Mouse (Mus musculus) limb, embryonic 11.5 days (tissue): ENCODE data around the gene Tmem251. TPM values are rescaled to one million over a fixed set of nuclear protein-coding genes. Genes with fewer than 3 reads are reported as not detected.
A peak's percentile ranks its signal among the peaks of the same experiment; 100 is the strongest.

Experiments
- ATAC-seq: fragments of 200-750 bp; cut with Nextera tagmentation; 2 replicates; pipeline ENCODE4 v1.8.0; 2017; ENCODE audit warnings: low read depth; ENCODE audit not compliant: insufficient number of reproducible peaks, low FRiP score, low TSS enrichment
- DNase-seq: peaks from one replicate; pipeline ENCODE4 v3.0.0-alpha.2; 2015; ENCODE audit warnings: low spot score
- H3K27ac ChIP-seq: fragments of 300-500 bp; sonication (generic); replicated peaks from 2 replicates; pipeline ENCODE4 v1.5.1; 2014; ENCODE audit warnings: low read depth, mild to moderate bottlenecking, low read length
- H3K27me3 ChIP-seq: fragments of 300-500 bp; sonication (generic); 2 replicates; pipeline ENCODE4 v1.6.1; 2014; ENCODE audit warnings: mild to moderate bottlenecking, low read length, mixed read lengths; ENCODE audit not compliant: control insufficient read depth, insufficient read depth
- H3K36me3 ChIP-seq: fragments of 300-500 bp; sonication (generic); 2 replicates; pipeline ENCODE4 v1.6.1; 2014; ENCODE audit warnings: mild to moderate bottlenecking, low read length, moderate library complexity, mixed read lengths; ENCODE audit not compliant: control insufficient read depth, insufficient read depth
- H3K4me1 ChIP-seq: fragments of 300-500 bp; sonication (generic); 2 replicates; pipeline ENCODE4 v1.6.1; 2014; ENCODE audit warnings: low read length, mixed read lengths; ENCODE audit not compliant: control insufficient read depth, insufficient read depth
- H3K4me2 ChIP-seq: fragments of 300-500 bp; sonication (generic); 2 replicates; pipeline ENCODE4 v1.6.1; 2014; ENCODE audit warnings: low read depth, mild to moderate bottlenecking, moderate library complexity; ENCODE audit not compliant: severe bottlenecking
- H3K4me3 ChIP-seq: fragments of 300-500 bp; sonication (generic); 2 replicates; pipeline ENCODE4 v1.5.1; 2014; ENCODE audit warnings: low read depth, low read length
- H3K9ac ChIP-seq: fragments of 300-500 bp; sonication (generic); 2 replicates; pipeline ENCODE4 v1.6.1; 2014; ENCODE audit warnings: mild to moderate bottlenecking, low read length
- H3K9me3 ChIP-seq: fragments of 300-500 bp; sonication (generic); 2 replicates; pipeline ENCODE4 v1.6.1; 2016; ENCODE audit warnings: low read length; ENCODE audit not compliant: control insufficient read depth
- WGBS: fragments of 180-500 bp; shearing (Covaris S2); extraction: QIAGEN DNeasy Blood & Tissue Kit; methylation state at CpG from one replicate; pipeline ENCODE4 v1.1.7; 2014; 5-methylcytosine and 5-hydroxymethylcytosine counted together
- polyA plus RNA-seq: library from polyadenylated mRNA; unstranded; fragments of >200 nt; fragmentation: Nextera tagmentation; extraction: Ambion mirVana; gene quantifications from 2 replicates; pipeline ENCODE4 v1.2.1, GENCODE M21; 2014

The Tmem251 gene
- polyA plus RNA-seq, 1 experiment from 2014 or later = 9.7 TPM

- Histone ChIP-seq H3K4me1 (peaks cover 19% of the 10 kb centered on the region), H3K9ac (peak overlapping the region; percentile 34), H3K27ac (peak overlapping the region; percentile 96), H3K4me2 (peak overlapping the region; percentile 34), H3K9me3 (no peaks in the 10 kb centered on the region), H3K4me3 (peak overlapping the region; percentile 12; the same call in 1 of the 2 replicates), H3K36me3 (no peaks in the 10 kb centered on the region), H3K27me3 (no peaks in the 10 kb centered on the region)
- 22% methylated on average over 16 of the region's 16 CpGs for WGBS
- peak; percentile 51 for DNase-seq
- ATAC-seq = peak; percentile 76
These were observed 12.6 kb upstream of the Tmem251 start for GRCm38 (mm10) chr12:102730798-102731619.

- no peaks in the 10 kb centered on the region for H3K9me3 ChIP-seq
- ATAC-seq = no peak
- H3K27ac ChIP-seq = no peak overlapping the region
- 12% methylated on average over 5 of the region's 5 CpGs for WGBS
- no peak overlapping the region for H3K4me3 ChIP-seq
- H3K9ac ChIP-seq = no peak overlapping the region
- peak; percentile 82 for DNase-seq
- peaks cover 19% of the 10 kb centered on the region for H3K4me1 ChIP-seq
- H3K36me3 ChIP-seq = no peaks in the 10 kb centered on the region
- no peaks in the 10 kb centered on the region for H3K27me3 ChIP-seq
- no peak overlapping the region for H3K4me2 ChIP-seq
These were observed 10.2 kb upstream of the Tmem251 start for GRCm38 (mm10) chr12:102733381-102733780.

GRCm38 (mm10) chr12:102739096-102739495 is 4.5 kb upstream of the Tmem251 start:
- 85% methylated on average over 5 of the region's 5 CpGs for WGBS
- H3K4me1 ChIP-seq = peaks cover 6% of the 10 kb centered on the region
- no peak overlapping the region for H3K27ac ChIP-seq
- ATAC-seq = no peak
- DNase-seq = no peak
- H3K36me3 ChIP-seq = no peaks in the 10 kb centered on the region
- no peaks in the 10 kb centered on the region for H3K27me3 ChIP-seq
- no peaks in the 10 kb centered on the region for H3K9me3 ChIP-seq
- H3K4me2 ChIP-seq = no peak overlapping the region
- no peak overlapping the region for H3K9ac ChIP-seq
- no peak overlapping the region for H3K4me3 ChIP-seq

- Histone ChIP-seq H3K27ac (no peak overlapping the region), H3K4me3 (no peak overlapping the region), H3K4me1 (peaks cover 6% of the 10 kb centered on the region), H3K9ac (no peak overlapping the region), H3K36me3 (no peaks in the 10 kb centered on the region), H3K4me2 (no peak overlapping the region), H3K27me3 (no peaks in the 10 kb centered on the region), H3K9me3 (no peaks in the 10 kb centered on the region)
- ATAC-seq (no peak), DNase-seq (no peak)
- WGBS = 61% methylated on average over 3 of the region's 3 CpGs
These were observed 3.3 kb upstream of the Tmem251 start for GRCm38 (mm10) chr12:102740285-102740684.

GRCm38 (mm10) chr12:102742056-102742455 is 1.5 kb upstream of the Tmem251 start:
- Histone ChIP-seq H3K4me2 (no peak overlapping the region), H3K36me3 (no peaks in the 10 kb centered on the region), H3K4me1 (peaks cover 6% of the 10 kb centered on the region), H3K27me3 (no peaks in the 10 kb centered on the region), H3K27ac (no peak overlapping the region), H3K9ac (no peak overlapping the region), H3K4me3 (no peak overlapping the region), H3K9me3 (no peaks in the 10 kb centered on the region)
- 84% methylated on average over 7 of the region's 7 CpGs for WGBS
- DNase-seq (no peak), ATAC-seq (no peak)

GRCm38 (mm10) chr12:102743036-102743588 is 450 bp upstream of the Tmem251 start:
- DNase-seq = no peak
- ATAC-seq = no peak; the same call in none of the 2 replicates
- 1% methylated on average over 33 of the region's 33 CpGs for WGBS
- H3K4me1 ChIP-seq = peaks cover 6% of the 10 kb centered on the region
- H3K27me3 ChIP-seq = no peaks in the 10 kb centered on the region
- H3K4me3 ChIP-seq = peak overlapping the region; percentile 74
- H3K9me3 ChIP-seq = no peaks in the 10 kb centered on the region
- peak overlapping the region; percentile 49; the same call in 1 of the 2 replicates for H3K27ac ChIP-seq
- no peaks in the 10 kb centered on the region for H3K36me3 ChIP-seq
- H3K4me2 ChIP-seq = peak overlapping the region; percentile 85
- peak overlapping the region; percentile 81 for H3K9ac ChIP-seq

GRCm38 (mm10) chr12:102744839-102745238 is 1.3 kb downstream of the Tmem251 start:
- 72% methylated on average over 6 of the region's 6 CpGs for WGBS
- H3K4me2 ChIP-seq = peak overlapping the region; percentile 85; the same call in 1 of the 2 replicates
- DNase-seq (no peak), ATAC-seq (no peak)
- H3K4me3 ChIP-seq = no peak overlapping the region
- H3K27me3 ChIP-seq = no peaks in the 10 kb centered on the region
- no peak overlapping the region for H3K27ac ChIP-seq
- H3K9ac ChIP-seq = no peak overlapping the region
- no peaks in the 10 kb centered on the region for H3K36me3 ChIP-seq
- peaks cover 6% of the 10 kb centered on the region for H3K4me1 ChIP-seq
- H3K9me3 ChIP-seq = no peaks in the 10 kb centered on the region

GRCm38 (mm10) chr12:102748256-102748655 is 4.7 kb downstream of the Tmem251 start:
- 91% methylated on average over 3 of the region's 3 CpGs for WGBS
- Histone ChIP-seq H3K27me3 (no peaks in the 10 kb centered on the region), H3K9ac (no peak overlapping the region), H3K4me2 (no peak overlapping the region), H3K4me1 (no peaks in the 10 kb centered on the region), H3K4me3 (no peak overlapping the region), H3K36me3 (no peaks in the 10 kb centered on the region), H3K27ac (no peak overlapping the region), H3K9me3 (no peaks in the 10 kb centered on the region)
- no peak for ATAC-seq
- DNase-seq = no peak
